Mouse (Mus musculus): Measurements from ENCODE around the gene Tmem171. TPM values are rescaled to one million over a fixed set of nuclear protein-coding genes. Genes with fewer than 3 reads are reported as not detected.

Tmem171 gene
- polyA plus RNA-seq, 1 experiment from 2014 or later = 1.0 TPM

GRCm38 (mm10) chr13:98687931-98688330 lies 6.7 kb downstream of the Tmem171 start:
- H3K9me3 ChIP-seq = no peaks in the 10 kb centered on the region
- DNase-seq (ENCODE audit: low spot score) = no peak
- 59% methylated on average over 9 of the region's 9 CpGs for WGBS
- H3K27ac ChIP-seq = no peak overlapping the region
- no peaks in the 10 kb centered on the region for H3K36me3 ChIP-seq
- H3K27me3 ChIP-seq (ENCODE audit: insufficient read depth, poor library complexity, severe bottlenecking) = peaks cover 6% of the 10 kb centered on the region; the same call in 1 of the 2 replicates
- peaks cover 24% of the 10 kb centered on the region for H3K4me1 ChIP-seq
- H3K4me3 ChIP-seq = no peak overlapping the region

- WGBS = 58% methylated on average over 9 of the region's 9 CpGs
- Histone ChIP-seq H3K4me1 (peaks cover 27% of the 10 kb centered on the region), H3K27ac (peak overlapping the region; percentile 47; the same call in 1 of the 2 replicates), H3K27me3 (ENCODE audit: insufficient read depth, poor library complexity, severe bottlenecking) (no peaks in the 10 kb centered on the region), H3K36me3 (no peaks in the 10 kb centered on the region), H3K9me3 (no peaks in the 10 kb centered on the region), H3K4me3 (no peak overlapping the region)
- peak; percentile 73 for DNase-seq (ENCODE audit: low spot score)
Observed at GRCm38 (mm10) chr13:98684144-98684900, 10.3 kb downstream of the Tmem171 start.

- Histone ChIP-seq H3K9me3 (no peaks in the 10 kb centered on the region), H3K27ac (no peak overlapping the region), H3K4me3 (no peak overlapping the region), H3K4me1 (peaks cover 34% of the 10 kb centered on the region), H3K36me3 (no peaks in the 10 kb centered on the region), H3K27me3 (ENCODE audit: insufficient read depth, poor library complexity, severe bottlenecking) (no peaks in the 10 kb centered on the region)
- 92% methylated on average over 2 of the region's 2 CpGs for WGBS
- peak; percentile 17 for DNase-seq (ENCODE audit: low spot score)
Observed at GRCm38 (mm10) chr13:98683412-98683811, 11.2 kb downstream of the Tmem171 start.

- no peak overlapping the region for H3K4me3 ChIP-seq
- peaks cover 34% of the 10 kb centered on the region for H3K4me1 ChIP-seq
- H3K27ac ChIP-seq = peak overlapping the region; percentile 42; the same call in 1 of the 2 replicates
- DNase-seq (ENCODE audit: low spot score) = no peak
- no peaks in the 10 kb centered on the region for H3K36me3 ChIP-seq
- 76% methylated on average over 5 of the region's 5 CpGs for WGBS
- no peaks in the 10 kb centered on the region for H3K27me3 ChIP-seq (ENCODE audit: insufficient read depth, poor library complexity, severe bottlenecking)
- no peaks in the 10 kb centered on the region for H3K9me3 ChIP-seq
Observed at GRCm38 (mm10) chr13:98680470-98681060, 14.1 kb downstream of the Tmem171 start.

GRCm38 (mm10) chr13:98679631-98680041 lies 15.0 kb downstream of the Tmem171 start:
- DNase-seq (ENCODE audit: low spot score) = peak; percentile 85
- H3K27ac ChIP-seq = peak overlapping the region; percentile 82
- 20% methylated on average over 4 of the region's 4 CpGs for WGBS
- H3K9me3 ChIP-seq = no peaks in the 10 kb centered on the region
- peaks cover 34% of the 10 kb centered on the region for H3K4me1 ChIP-seq
- H3K36me3 ChIP-seq = no peaks in the 10 kb centered on the region
- H3K4me3 ChIP-seq = no peak overlapping the region
- H3K27me3 ChIP-seq (ENCODE audit: insufficient read depth, poor library complexity, severe bottlenecking) = no peaks in the 10 kb centered on the region

- DNase-seq (ENCODE audit: low spot score) = no peak
- Histone ChIP-seq H3K4me1 (peaks cover 33% of the 10 kb centered on the region), H3K27ac (peak overlapping the region; percentile 82; the same call in 1 of the 2 replicates), H3K4me3 (no peak overlapping the region), H3K36me3 (no peaks in the 10 kb centered on the region), H3K9me3 (no peaks in the 10 kb centered on the region), H3K27me3 (ENCODE audit: insufficient read depth, poor library complexity, severe bottlenecking) (no peaks in the 10 kb centered on the region)
- 84% methylated on average over 1 of the region's 1 CpGs for WGBS
Observed at GRCm38 (mm10) chr13:98679230-98679629, 15.4 kb downstream of the Tmem171 start.

- DNase-seq (ENCODE audit: low spot score) = no peak
- 74% methylated on average over 4 of the region's 4 CpGs for WGBS
Observed at GRCm38 (mm10) chr13:98673922-98674321, 20.7 kb downstream of the Tmem171 start.

GRCm38 (mm10) chr13:98669296-98669695 lies 25.3 kb downstream of the Tmem171 start:
- Histone ChIP-seq H3K27me3 (ENCODE audit: insufficient read depth, poor library complexity, severe bottlenecking) (no peaks in the 10 kb centered on the region), H3K36me3 (no peaks in the 10 kb centered on the region), H3K4me1 (peaks cover 14% of the 10 kb centered on the region), H3K27ac (no peak overlapping the region), H3K4me3 (no peak overlapping the region), H3K9me3 (no peaks in the 10 kb centered on the region)
- peak; percentile 58 for DNase-seq (ENCODE audit: low spot score)
- 60% methylated on average over 3 of the region's 3 CpGs for WGBS

More at GRCm38 (mm10) chr13:98673922-98674321, 20.7 kb downstream of the Tmem171 start:
- Histone ChIP-seq H3K27me3 (ENCODE audit: insufficient read depth, poor library complexity, severe bottlenecking) (no peaks in the 10 kb centered on the region), H3K9me3 (no peaks in the 10 kb centered on the region), H3K4me1 (peaks cover 5% of the 10 kb centered on the region), H3K36me3 (no peaks in the 10 kb centered on the region), H3K27ac (no peak overlapping the region), H3K4me3 (no peak overlapping the region)

- H3K27me3 ChIP-seq (ENCODE audit: insufficient read depth, poor library complexity, severe bottlenecking) = no peaks in the 10 kb centered on the region
- no peaks in the 10 kb centered on the region for H3K9me3 ChIP-seq
- no peak overlapping the region for H3K27ac ChIP-seq
- H3K4me3 ChIP-seq = no peak overlapping the region
- peaks cover 14% of the 10 kb centered on the region for H3K4me1 ChIP-seq
- no peaks in the 10 kb centered on the region for H3K36me3 ChIP-seq
- 29% methylated on average over 3 of the region's 3 CpGs for WGBS
- no peak for DNase-seq (ENCODE audit: low spot score)
Observed at GRCm38 (mm10) chr13:98667316-98667715, 27.3 kb downstream of the Tmem171 start.

- Histone ChIP-seq H3K4me3 (no peak overlapping the region), H3K27ac (no peak overlapping the region), H3K36me3 (no peaks in the 10 kb centered on the region), H3K4me1 (peaks cover 14% of the 10 kb centered on the region), H3K9me3 (no peaks in the 10 kb centered on the region), H3K27me3 (ENCODE audit: insufficient read depth, poor library complexity, severe bottlenecking) (no peaks in the 10 kb centered on the region)
- DNase-seq (ENCODE audit: low spot score) = no peak
- WGBS = 85% methylated on average over 10 of the region's 10 CpGs
Observed at GRCm38 (mm10) chr13:98665240-98665639, 29.4 kb downstream of the Tmem171 start.

- Histone ChIP-seq H3K36me3 (no peaks in the 10 kb centered on the region), H3K27me3 (ENCODE audit: insufficient read depth, poor library complexity, severe bottlenecking) (no peaks in the 10 kb centered on the region), H3K9me3 (no peaks in the 10 kb centered on the region), H3K4me1 (peaks cover 13% of the 10 kb centered on the region), H3K4me3 (no peak overlapping the region), H3K27ac (no peak overlapping the region)
- 78% methylated on average over 4 of the region's 4 CpGs for WGBS
- no peak for DNase-seq (ENCODE audit: low spot score)
Observed at GRCm38 (mm10) chr13:98662173-98662675, 32.4 kb downstream of the Tmem171 start.

GRCm38 (mm10) chr13:98656034-98656471 lies 38.6 kb downstream of the Tmem171 start:
- peaks cover 24% of the 10 kb centered on the region; the same call in 1 of the 2 replicates for H3K4me1 ChIP-seq
- no peaks in the 10 kb centered on the region for H3K9me3 ChIP-seq
- H3K27me3 ChIP-seq (ENCODE audit: insufficient read depth, poor library complexity, severe bottlenecking) = no peaks in the 10 kb centered on the region
- no peak overlapping the region for H3K27ac ChIP-seq
- no peak overlapping the region for H3K4me3 ChIP-seq
- whole genome bisulfite sequencing = 85% methylated on average over 16 of the region's 16 CpGs
- DNase-seq (ENCODE audit: low spot score) = peak; percentile 66
- no peaks in the 10 kb centered on the region for H3K36me3 ChIP-seq

- no peaks in the 10 kb centered on the region for H3K9me3 ChIP-seq
- 92% methylated on average over 4 of the region's 4 CpGs for WGBS
Observed at GRCm38 (mm10) chr13:98655346-98655745, 39.3 kb downstream of the Tmem171 start.

More at GRCm38 (mm10) chr13:98655346-98655745, 39.3 kb downstream of the Tmem171 start:
- peak; percentile 70 for DNase-seq (ENCODE audit: low spot score)
- H3K27me3 ChIP-seq (ENCODE audit: insufficient read depth, poor library complexity, severe bottlenecking) = no peaks in the 10 kb centered on the region
- no peak overlapping the region for H3K27ac ChIP-seq
- no peaks in the 10 kb centered on the region for H3K36me3 ChIP-seq
- H3K4me1 ChIP-seq = peaks cover 24% of the 10 kb centered on the region; the same call in 1 of the 2 replicates
- H3K4me3 ChIP-seq = no peak overlapping the region
